Mouse (Mus musculus): ENCODE measurements around the gene St5. TPM values are rescaled to one million over a fixed set of nuclear protein-coding genes. Genes with fewer than 3 reads are reported as not detected.

St5 gene
- polyA plus RNA-seq (2015; fragmentation: Nextera tagmentation; extraction: Ambion mirVana) = 24.2 and 29.5 TPM in 2 replicates

GRCm38 (mm10) chr7:109703190-109704015 lies at the start of gene St5, which contains the start of gene Akip1:
St5 (minus strand) TSS chr7:109703605.
Akip1 (plus strand) TSS chr7:109703690.

GRCm38 (mm10) chr7:109752008-109752925 lies 48.9 kb upstream of the St5 start, which contains the start of gene Tmem9b:
Tmem9b (minus strand) TSS chr7:109752875.

GRCm38 (mm10) chr7:109731626-109732025 lies 28.2 kb upstream of the St5 start, which contains the start of gene Ascl3:
Ascl3 (minus strand) TSS chr7:109731726.

GRCm38 (mm10) chr7:109723697-109724096 lies 20.3 kb upstream of the St5 start, which contains the start of gene BC051019:
BC051019 (minus strand) TSS chr7:109723850.

GRCm38 (mm10) chr7:109518838-109519696 lies 184.3 kb downstream of the St5 start, which contains the start of gene Rpl27a:
Rpl27a (plus strand) TSS chr7:109519147.

GRCm38 (mm10) chr7:109508034-109508433 lies 195.4 kb downstream of the St5 start, which contains the start of gene Trim66:
Trim66 (minus strand) TSS chr7:109508134.

Small RNA genes lying within 50 kb of the gene (microRNA-seq; reads per million reads assigned to microRNA genes)
- not detected for gene Gm47284 (ENCODE audit: borderline replicate concordance, insufficient number of aligned reads)

Other genes with a start within 250 kb of the St5 start
- 0.03 and 0.04 TPM in 2 replicates for gene Trim66, start 195.5 kb downstream of the St5 start, polyA plus RNA-seq (2015; fragmentation: Nextera tagmentation; extraction: Ambion mirVana)
- 133 and 173 TPM in 2 replicates for gene Rpl27a, start 184.5 kb downstream of the St5 start, polyA plus RNA-seq (2015; fragmentation: Nextera tagmentation; extraction: Ambion mirVana)
- gene Akip1, start 85 bp upstream of the St5 start, polyA plus RNA-seq (2015; fragmentation: Nextera tagmentation; extraction: Ambion mirVana) = 36.8 and 58.7 TPM in 2 replicates
- gene BC051019, start 20.2 kb upstream of the St5 start, polyA plus RNA-seq (2015; fragmentation: Nextera tagmentation; extraction: Ambion mirVana) = not detected in 2 replicates
- not detected in 2 replicates for gene Ascl3, start 28.1 kb upstream of the St5 start, polyA plus RNA-seq (2015; fragmentation: Nextera tagmentation; extraction: Ambion mirVana)
- 77.6 and 86.5 TPM in 2 replicates for gene Tmem9b, start 49.3 kb upstream of the St5 start, polyA plus RNA-seq (2015; fragmentation: Nextera tagmentation; extraction: Ambion mirVana)
- 0.59 and 1.9 TPM in 2 replicates for gene Nrip3, start 78.4 kb upstream of the St5 start, polyA plus RNA-seq (2015; fragmentation: Nextera tagmentation; extraction: Ambion mirVana)
- 0.13 and 0.52 TPM in 2 replicates for gene Scube2, start 162.1 kb upstream of the St5 start, polyA plus RNA-seq (2015; fragmentation: Nextera tagmentation; extraction: Ambion mirVana)